ENCODE assay signal across 17 mouse cellular contexts in genomic region chr2:115887631-115888030, GRCm38 (mm10).
"Had no signal": no experiment of that assay in that cellular context is flagged by ENCODE, and none has a peak within 500 bp of the region (broad histone marks: within the 10 kb centered on the region; RNA-seq: fewer than 3 reads in every experiment).

No protein-coding gene starts in this region.

- H3K9ac ChIP-seq: limb, embryonic 12.5 days; limb, embryonic 15.5 days; liver, embryonic 12.5 days; liver, embryonic 15.5 days had no signal

- H3K27me3 ChIP-seq: liver, embryonic 12.5 days; liver, embryonic 15.5 days had no signal

- ATAC-seq: liver, embryonic 12.5 days had no signal

- H3K27ac ChIP-seq: limb, embryonic 12.5 days; limb, embryonic 15.5 days; liver, embryonic 12.5 days; liver, embryonic 15.5 days; stomach, postnatal 0 days had no signal

- DNase-seq: kidney, postnatal 14 days; kidney, postnatal 4 days; left cerebral cortex, postnatal 4 days; lung, adult 2 months; lung, postnatal 14 days; lung, postnatal 4 days; midbrain, embryonic 14.5 days; right cerebral cortex, adult 18-20 months; right cerebral cortex, postnatal 14 days; right cerebral cortex, postnatal 4 days; thymus, postnatal 25 days had no signal

- H3K4me3 ChIP-seq: limb, embryonic 12.5 days; limb, embryonic 15.5 days; liver, embryonic 12.5 days; liver, embryonic 15.5 days had no signal

- H3K4me2 ChIP-seq: limb, embryonic 12.5 days; limb, embryonic 15.5 days; liver, embryonic 12.5 days; liver, embryonic 15.5 days; midbrain, embryonic 11.5 days had no signal

- H3K9me3 ChIP-seq: limb, embryonic 12.5 days; limb, embryonic 15.5 days; liver, embryonic 12.5 days; liver, embryonic 15.5 days had no signal

- H3K36me3 ChIP-seq: limb, embryonic 12.5 days; limb, embryonic 15.5 days; liver, embryonic 12.5 days; liver, embryonic 15.5 days had no signal

- H3K4me1 ChIP-seq: limb, embryonic 15.5 days; liver, embryonic 12.5 days had no signal
